Mouse (Mus musculus) lung, postnatal 14 days (tissue): Measurements from ENCODE around the gene Rspo1.

Source experiments
- DNase-seq: peaks from one replicate; pipeline ENCODE4 v3.0.0; 2021

Gene Rspo1

DNA sequence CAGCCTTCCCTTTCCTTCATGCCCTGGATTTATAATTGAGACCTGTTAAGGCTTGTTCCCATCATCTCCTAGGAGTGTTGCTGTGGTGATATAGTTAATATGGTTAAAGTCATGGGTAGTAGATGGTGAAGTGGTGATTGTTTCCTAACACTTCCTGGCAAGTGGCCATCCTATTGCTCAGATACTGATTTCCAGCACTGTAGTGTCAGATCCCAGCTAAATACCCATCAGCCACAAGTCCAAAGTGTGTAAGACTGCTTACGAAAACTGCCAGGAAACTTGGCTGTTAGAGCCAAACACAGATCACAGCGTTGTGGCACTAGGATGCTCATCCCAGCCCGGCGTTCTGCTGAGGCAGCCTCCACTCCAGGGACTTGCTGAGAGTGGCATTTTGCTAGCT lies 48.1 kb downstream of the Rspo1 start:
- DNase-seq: peak; percentile 22

- DNase-seq: no peak
Measured at GRCm38 (mm10) chr4:125044454-125044853, 58.2 kb downstream of the Rspo1 start.

- no peak for DNase-seq
Measured at GRCm38 (mm10) chr4:125055385-125055784, 69.2 kb downstream of the Rspo1 start.

- no peak for DNase-seq
Measured at GRCm38 (mm10) chr4:125056476-125056875, 70.2 kb downstream of the Rspo1 start.

- DNase-seq: no peak
Measured at GRCm38 (mm10) chr4:125057273-125057672, 71.0 kb downstream of the Rspo1 start.

DNA sequence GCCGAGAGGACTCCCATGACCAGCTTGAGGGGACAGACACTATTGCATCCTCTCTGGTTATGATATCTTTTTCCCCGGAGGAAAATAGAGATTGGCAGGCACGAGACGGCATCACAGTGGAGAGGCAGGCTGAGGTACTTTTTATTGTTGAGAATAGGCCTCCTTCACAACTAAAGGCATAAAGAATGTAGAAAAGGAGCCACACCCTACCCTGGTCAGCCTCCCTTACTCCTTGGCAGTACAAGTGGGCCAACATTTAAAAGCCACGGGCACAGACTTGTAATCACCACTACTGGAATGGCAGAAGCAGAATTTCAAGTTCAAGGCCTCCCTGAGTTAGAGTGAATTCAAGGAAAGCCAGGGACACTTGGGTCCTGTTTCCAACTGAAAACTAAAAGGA lies 71.8 kb downstream of the Rspo1 start:
- no peak for DNase-seq
